Mouse (Mus musculus) liver, embryonic 14.5 days (tissue): ENCODE data around the gene Arel1. TPM values are rescaled to one million over a fixed set of nuclear protein-coding genes. Genes with fewer than 3 reads are reported as not detected.

Experiments used
- ATAC-seq: fragments of 200-750 bp; cut with Nextera tagmentation; 2 replicates; pipeline ENCODE4 v1.8.0; 2017; ENCODE audit warnings: moderate number of reproducible peaks, mild to moderate bottlenecking, moderate library complexity; ENCODE audit not compliant: insufficient read depth
- DNase-seq, 3 experiments: peaks; one replicate each; pipeline ENCODE4 v3.0.0-alpha.2; 2012 to 2013; ENCODE audit warnings: low read depth in 3 of 3, low spot score in 3 of 3
- H3K27ac ChIP-seq: fragments of 300-500 bp; sonication (generic); 2 replicates; pipeline ENCODE4 v1.5.1; 2014; ENCODE audit warnings: moderate library complexity, mild to moderate bottlenecking, control low read depth, inconsistent platforms
- H3K27me3 ChIP-seq: fragments of 300-500 bp; sonication (generic); 2 replicates; pipeline ENCODE4 v1.6.1; 2014; ENCODE audit warnings: mild to moderate bottlenecking, low read length, moderate library complexity; ENCODE audit not compliant: control insufficient read depth, insufficient read depth
- H3K36me3 ChIP-seq: fragments of 300-500 bp; sonication (generic); replicated peaks from 2 replicates; pipeline ENCODE4 v1.6.1; 2014; ENCODE audit warnings: low read depth; ENCODE audit not compliant: control insufficient read depth, insufficient read depth
- H3K4me1 ChIP-seq, 2 experiments: fragments of 200-500 bp in 1 of 2; fragments of 300-500 bp in 1 of 2; sonication (generic) in 1 of 2; replicated peaks; 2 replicates each; pipeline ENCODE4 v1.6.1; 2012 to 2014; ENCODE audit warnings: antibody characterized with exemption in 1 of 2, inconsistent platforms in 1 of 2, low read length in 1 of 2; ENCODE audit not compliant: control insufficient read depth in 2 of 2, insufficient read depth in 2 of 2
- H3K4me2 ChIP-seq: fragments of 300-500 bp; sonication (generic); 2 replicates; pipeline ENCODE4 v1.6.1; 2014; ENCODE audit warnings: low read depth, mild to moderate bottlenecking, control low read depth, moderate library complexity
- H3K4me3 ChIP-seq, 2 experiments: fragments of 200-500 bp in 1 of 2; fragments of 300-500 bp in 1 of 2; sonication (generic) in 1 of 2; 2 replicates each; pipeline ENCODE4 v1.5.1; 2012 to 2014; ENCODE audit warnings: low read depth in 2 of 2, low read length in 2 of 2, mild to moderate bottlenecking in 2 of 2, control low read depth in 1 of 2, inconsistent platforms in 1 of 2, moderate library complexity in 1 of 2; ENCODE audit not compliant: insufficient read depth in 1 of 2
- H3K9ac ChIP-seq: fragments of 300-500 bp; sonication (generic); replicated peaks from 2 replicates; pipeline ENCODE4 v1.6.1; 2014; ENCODE audit warnings: mild to moderate bottlenecking, control low read depth, moderate library complexity
- H3K9me3 ChIP-seq: fragments of 300-500 bp; sonication (generic); 2 replicates; pipeline ENCODE4 v1.6.1; 2016; ENCODE audit warnings: low read length, mixed read lengths; ENCODE audit not compliant: control insufficient read depth
- CTCF ChIP-seq: IDR thresholded peaks from 2 replicates; pipeline ENCODE4 v1.5.1; 2016; ENCODE audit warnings: antibody characterized with exemption, low read depth, control low read depth
- EP300 ChIP-seq: IDR thresholded peaks from 2 replicates; pipeline ENCODE4 v1.6.1; 2016; ENCODE audit warnings: antibody characterized with exemption, low read depth
- WGBS: fragments of 180-500 bp; shearing (Covaris S2); extraction: QIAGEN DNeasy Blood & Tissue Kit; methylation state at CpG from one replicate; pipeline ENCODE4 v1.1.7; 2014; ENCODE audit not compliant: insufficient replicate concordance; 5-methylcytosine and 5-hydroxymethylcytosine counted together
- polyA plus RNA-seq, 2 experiments: library from polyadenylated mRNA; depleted of rRNA in 1 of 2; stranded (reverse) in 1 of 2; unstranded in 1 of 2; fragments of >200 nt; fragmentation: Nextera tagmentation in 1 of 2; extraction: Ambion mirVana in 1 of 2; gene quantifications; 2 replicates each; pipeline versions ENCODE4 v1.2.1 to v1.2.3; 2012 to 2014

The Arel1 gene
- 15.4 and 16.1 TPM in 2 replicates for polyA plus RNA-seq (2012; rRNA removed)
- 14.8 and 17.4 TPM in 2 replicates for polyA plus RNA-seq (2014; fragmentation: Nextera tagmentation; extraction: Ambion mirVana)

DNA sequence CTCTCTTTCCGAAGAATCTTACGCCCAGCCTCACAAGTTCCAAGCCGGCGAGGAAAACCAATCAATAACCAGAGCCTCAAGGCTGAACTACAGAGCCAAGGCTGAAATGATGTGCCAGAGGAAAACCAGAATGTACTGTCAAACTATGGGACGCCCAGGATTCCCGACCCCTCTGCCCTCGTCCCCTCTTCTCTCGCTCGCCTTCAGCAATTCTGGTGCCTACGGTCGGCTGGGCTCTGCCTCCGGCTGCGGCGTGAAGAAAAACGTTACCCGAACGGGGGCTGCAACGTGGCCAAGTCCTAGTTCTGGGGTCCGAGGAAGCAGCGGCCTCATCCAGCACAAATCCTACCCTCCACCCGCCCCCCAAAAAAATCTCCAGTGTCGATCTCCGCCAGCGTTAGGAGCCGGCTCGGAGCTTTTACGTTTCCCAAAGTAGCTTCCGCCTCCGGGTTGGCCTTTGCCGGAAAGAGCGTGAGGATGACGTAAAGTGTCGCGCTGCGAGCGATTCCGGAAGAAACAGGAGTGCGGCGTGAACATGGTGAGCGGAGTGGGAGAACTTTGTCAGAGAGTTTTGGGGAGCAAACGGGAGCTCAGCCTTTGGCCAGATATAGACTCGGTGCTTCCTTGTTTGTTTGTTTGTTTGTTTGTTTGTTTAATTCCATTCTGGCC is at the start of gene Arel1, which contains the start of gene Fcf1:
Gene Arel1, minus strand, starts transcription at position 473 of the 669 bp plus-strand sequence.
Gene Fcf1, plus strand, starts transcription at position 470 of the 669 bp plus-strand sequence.
- ATAC-seq (peak; percentile 74), DNase-seq (peak; percentile 89 to 91 (median 89))
- no peaks in the 10 kb centered on the region for H3K9me3 ChIP-seq
- TF ChIP-seq CTCF (no peak), EP300 (no peak)
- no peaks in the 10 kb centered on the region for H3K27me3 ChIP-seq
- peak within 1 kb of the TSS; percentile 89 for H3K9ac ChIP-seq
- peaks cover 11 to 15% of the 10 kb centered on the region in 2 experiments for H3K4me1 ChIP-seq
- under 1% methylated on average over 42 of the region's 42 CpGs for WGBS
- H3K27ac ChIP-seq = peak within 1 kb of the TSS; percentile 92
- H3K36me3 ChIP-seq = peaks cover 24% of the 10 kb centered on the region
- peak within 1 kb of the TSS; percentile 83 to 98 for H3K4me3 ChIP-seq
- H3K4me2 ChIP-seq = peak within 1 kb of the TSS; percentile 95

DNA sequence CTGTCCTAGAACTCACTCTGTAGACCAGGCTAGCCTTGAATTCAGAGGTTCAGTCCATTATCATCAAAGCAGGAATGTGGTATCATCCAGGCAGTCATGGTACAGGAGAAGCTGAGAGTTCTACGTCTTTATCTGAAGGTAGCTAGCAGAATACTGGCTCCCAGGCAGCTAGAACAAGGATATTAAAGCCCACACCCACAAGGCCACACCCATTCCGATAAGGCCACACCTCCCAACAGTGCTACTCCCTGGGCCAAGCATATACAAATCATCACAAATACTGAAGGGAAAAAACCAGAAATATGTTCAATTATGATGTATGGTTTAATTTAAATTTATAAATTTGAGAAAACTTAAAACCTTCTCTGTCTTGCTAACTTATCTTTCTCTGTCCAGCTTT is 41.5 kb upstream of the Arel1 start:
- peak in 2 of 3 experiments; percentile 26 to 31 for DNase-seq
- no peak overlapping the region for H3K4me2 ChIP-seq
- H3K4me3 ChIP-seq = no peak overlapping the region
- no peak overlapping the region for H3K27ac ChIP-seq
- ATAC-seq = peak; percentile 76
- no peaks in the 10 kb centered on the region for H3K27me3 ChIP-seq
- TF ChIP-seq EP300 (no peak), CTCF (no peak)
- H3K9ac ChIP-seq = no peak overlapping the region
- 27% methylated on average over 2 of the region's 2 CpGs for WGBS
- no peaks in the 10 kb centered on the region for H3K9me3 ChIP-seq
- H3K36me3 ChIP-seq = peaks cover 17% of the 10 kb centered on the region
- peaks cover 0 to 7% of the 10 kb centered on the region in 2 experiments; a peak in 2 of 4 replicates for H3K4me1 ChIP-seq

DNA sequence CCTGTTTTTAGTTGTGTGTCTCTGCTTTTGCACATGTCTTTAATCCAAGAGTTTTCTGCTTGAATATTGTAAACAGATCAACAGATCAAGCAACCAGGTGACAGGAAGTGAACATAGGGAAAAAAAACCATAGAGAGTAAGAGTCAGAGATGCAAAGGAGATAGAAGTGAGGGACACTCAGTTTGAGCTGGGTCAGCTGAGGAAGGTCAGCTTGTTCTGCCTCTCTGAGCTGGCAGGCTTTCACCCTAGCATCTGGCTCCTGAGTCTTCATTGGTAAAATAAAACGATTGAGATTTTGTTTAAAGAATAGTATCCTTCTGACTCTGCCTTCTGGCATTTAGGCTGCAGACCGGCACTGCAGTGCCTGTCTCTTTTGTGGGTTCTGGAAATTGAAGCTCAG is 39.8 kb upstream of the Arel1 start:
- Histone ChIP-seq H3K4me1 (peaks cover 0 to 7% of the 10 kb centered on the region in 2 experiments; a peak in 2 of 4 replicates), H3K27me3 (no peaks in the 10 kb centered on the region), H3K4me2 (no peak overlapping the region), H3K27ac (no peak overlapping the region), H3K36me3 (peaks cover 13% of the 10 kb centered on the region), H3K4me3 (no peak overlapping the region), H3K9ac (no peak overlapping the region), H3K9me3 (no peaks in the 10 kb centered on the region)
- ATAC-seq = no peak
- no peak for DNase-seq
- WGBS = 72% methylated on average over 2 of the region's 2 CpGs
- TF ChIP-seq EP300 (no peak), CTCF (no peak)

DNA sequence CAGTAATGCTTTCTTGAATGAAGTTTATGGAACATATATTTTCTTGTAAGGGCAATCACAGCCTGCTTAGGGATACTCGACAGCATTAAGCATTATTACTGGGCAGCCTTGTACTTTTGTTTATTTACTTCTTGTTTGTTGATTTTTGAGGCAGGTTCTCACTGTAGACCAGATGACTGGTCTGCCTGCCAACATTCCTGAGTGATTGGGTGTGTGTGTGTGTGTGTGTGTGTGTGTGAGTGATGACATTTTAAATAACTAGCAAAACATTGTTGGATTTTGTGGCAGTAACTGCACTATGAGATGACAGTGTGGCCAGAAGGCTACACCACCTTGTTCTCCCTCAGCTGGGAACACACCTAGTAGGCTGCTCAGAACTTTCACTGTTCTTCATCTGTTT is 39.1 kb upstream of the Arel1 start:
- Histone ChIP-seq H3K4me2 (no peak overlapping the region), H3K27ac (no peak overlapping the region), H3K4me1 (peaks cover 0 to 7% of the 10 kb centered on the region in 2 experiments; a peak in 2 of 4 replicates), H3K4me3 (no peak overlapping the region), H3K36me3 (peaks cover 6% of the 10 kb centered on the region), H3K9ac (no peak overlapping the region), H3K27me3 (no peaks in the 10 kb centered on the region), H3K9me3 (no peaks in the 10 kb centered on the region)
- 69% methylated on average over 1 of the region's 1 CpGs for WGBS
- no peak for TF ChIP-seq CTCF
- DNase-seq (no peak), ATAC-seq (no peak)

DNA sequence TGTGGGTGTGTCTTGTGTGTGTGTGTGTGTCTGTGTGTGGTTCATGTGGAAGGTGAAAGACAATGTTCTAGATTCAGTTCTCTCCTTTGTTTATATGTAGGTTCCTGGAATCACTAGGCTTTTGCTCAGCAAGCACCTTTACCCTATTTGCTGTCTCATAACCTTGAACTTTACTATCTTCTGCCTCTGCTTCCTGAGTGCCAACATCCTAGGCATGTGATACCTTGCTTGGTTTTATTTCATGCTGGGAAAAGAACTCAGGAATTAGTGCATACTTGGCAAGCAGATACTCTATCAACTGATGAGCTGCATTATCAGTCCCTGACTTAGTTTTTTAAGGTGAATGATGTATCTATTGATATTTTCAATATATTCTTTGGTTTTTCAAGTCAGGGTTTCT is 36.3 kb upstream of the Arel1 start:
- ATAC-seq = no peak
- H3K27ac ChIP-seq = no peak overlapping the region
- peaks cover 4 to 6% of the 10 kb centered on the region in 2 experiments; a peak in 3 of 4 replicates for H3K4me1 ChIP-seq

More for the DNA sequence above, 36.3 kb upstream of the Arel1 start:
- TF ChIP-seq EP300 (no peak), CTCF (no peak)
- no peak for DNase-seq
- no peak overlapping the region for H3K4me3 ChIP-seq
- H3K9me3 ChIP-seq = no peaks in the 10 kb centered on the region
- H3K4me2 ChIP-seq = no peak overlapping the region
- no peak overlapping the region for H3K9ac ChIP-seq
- no peaks in the 10 kb centered on the region for H3K27me3 ChIP-seq
- H3K36me3 ChIP-seq = no peaks in the 10 kb centered on the region
